Mouse (Mus musculus): ENCODE data around the gene Cenpb. TPM values are rescaled to one million over a fixed set of nuclear protein-coding genes. Genes with fewer than 3 reads are reported as not detected.

The Cenpb gene
- polyA plus RNA-seq, 1 experiment from 2014 or later = 4.5 TPM

DNA sequence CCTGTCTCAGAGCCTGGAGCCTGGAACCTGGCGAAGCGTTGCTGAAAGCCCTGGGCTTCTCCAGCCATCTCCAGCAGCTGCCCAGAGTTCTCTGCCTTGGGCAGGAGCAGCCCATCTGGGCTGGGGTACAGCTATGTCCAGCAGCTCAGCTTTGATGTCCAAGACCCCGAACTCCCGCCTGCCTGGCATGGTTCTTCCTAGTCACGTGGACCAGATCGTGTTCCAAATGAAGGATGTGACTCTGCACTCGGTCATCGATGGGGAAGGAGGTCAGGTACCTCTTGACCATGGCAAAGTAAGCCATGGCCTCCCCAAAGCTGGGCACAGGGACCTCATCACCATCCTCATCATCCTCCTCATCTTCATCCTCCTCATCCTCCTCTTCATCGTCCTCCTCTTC, 1.9 kb downstream of the Cenpb start:
- H3K27ac ChIP-seq = peak overlapping the region; percentile 94
- H3K9me3 ChIP-seq (replicated peaks) = no peaks in the 10 kb centered on the region
- H3K9ac ChIP-seq = peak overlapping the region; percentile 96
- DNase-seq (no peak), ATAC-seq (ENCODE audit: low read depth) (no peak)
- peaks cover 68% of the 10 kb centered on the region for H3K4me1 ChIP-seq (replicated peaks)
- 85% methylated on average over 9 of the region's 9 CpGs for WGBS (ENCODE audit: insufficient replicate concordance)
- peak overlapping the region; percentile 98 for H3K4me2 ChIP-seq
- peak overlapping the region; percentile 82 for H3K4me3 ChIP-seq (replicated peaks)
- H3K36me3 ChIP-seq = peaks cover 13% of the 10 kb centered on the region
- peaks cover 17% of the 10 kb centered on the region for H3K27me3 ChIP-seq

DNA sequence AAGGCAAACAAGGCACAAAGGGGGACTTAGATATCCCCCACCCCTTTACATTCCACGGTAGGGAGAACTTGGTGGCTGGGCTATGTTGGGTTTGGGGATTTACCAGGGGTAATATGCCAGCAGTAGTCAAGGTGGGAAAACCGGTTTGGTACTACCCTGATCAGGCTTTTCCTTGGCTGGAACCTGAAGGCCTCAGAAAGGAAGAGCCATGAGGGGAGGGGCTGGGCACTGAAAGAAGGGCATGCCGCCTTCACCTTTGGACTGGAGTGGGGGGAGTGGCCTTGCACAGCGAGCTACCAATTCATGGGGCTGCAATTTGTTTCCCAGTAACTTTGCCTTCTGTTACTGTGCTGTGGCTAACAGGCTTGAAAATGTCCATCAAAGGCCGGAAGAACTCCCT, 3.4 kb downstream of the Cenpb start:
- peak overlapping the region; percentile 94; the same call in 1 of the 2 replicates for H3K27ac ChIP-seq
- peak overlapping the region; percentile 96 for H3K9ac ChIP-seq
- H3K9me3 ChIP-seq (replicated peaks) = no peaks in the 10 kb centered on the region
- no peak overlapping the region for H3K4me3 ChIP-seq (replicated peaks)
- peaks cover 83% of the 10 kb centered on the region for H3K4me1 ChIP-seq (replicated peaks)
- ATAC-seq (ENCODE audit: low read depth) (no peak), DNase-seq (no peak)
- peaks cover 13% of the 10 kb centered on the region for H3K36me3 ChIP-seq
- peaks cover 32% of the 10 kb centered on the region for H3K27me3 ChIP-seq
- H3K4me2 ChIP-seq = peak overlapping the region; percentile 98
- WGBS (ENCODE audit: insufficient replicate concordance) = 66% methylated on average over 5 of the region's 5 CpGs

DNA sequence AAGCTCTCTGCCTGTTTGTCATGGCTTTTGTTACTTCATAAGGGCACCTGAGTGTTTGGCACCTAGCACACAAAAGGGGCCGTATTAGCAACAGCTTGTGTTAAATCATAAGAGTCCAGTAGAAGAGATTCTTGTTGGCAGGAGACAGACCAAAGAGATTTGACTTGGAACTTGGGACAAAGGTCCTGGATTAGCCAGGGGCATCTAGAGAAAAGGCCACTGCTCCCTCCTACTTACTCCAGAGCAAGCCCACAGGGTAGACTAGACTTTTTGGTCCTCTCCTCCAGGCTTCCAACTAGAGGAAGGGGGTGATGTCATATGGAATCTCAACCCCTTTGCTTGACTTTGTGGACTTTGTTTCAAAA, 3.9 kb downstream of the Cenpb start:
- Histone ChIP-seq H3K27me3 (peaks cover 37% of the 10 kb centered on the region), H3K36me3 (peaks cover 13% of the 10 kb centered on the region), H3K4me3 (replicated peaks) (no peak overlapping the region), H3K27ac (peak overlapping the region; percentile 67), H3K9ac (peak overlapping the region; percentile 96), H3K4me2 (no peak overlapping the region), H3K9me3 (replicated peaks) (no peaks in the 10 kb centered on the region), H3K4me1 (replicated peaks) (peaks cover 87% of the 10 kb centered on the region)
- DNase-seq = no peak
- ATAC-seq (ENCODE audit: low read depth) = no peak
- WGBS (ENCODE audit: insufficient replicate concordance) = 91% methylated on average over 1 of the region's 1 CpGs

DNA sequence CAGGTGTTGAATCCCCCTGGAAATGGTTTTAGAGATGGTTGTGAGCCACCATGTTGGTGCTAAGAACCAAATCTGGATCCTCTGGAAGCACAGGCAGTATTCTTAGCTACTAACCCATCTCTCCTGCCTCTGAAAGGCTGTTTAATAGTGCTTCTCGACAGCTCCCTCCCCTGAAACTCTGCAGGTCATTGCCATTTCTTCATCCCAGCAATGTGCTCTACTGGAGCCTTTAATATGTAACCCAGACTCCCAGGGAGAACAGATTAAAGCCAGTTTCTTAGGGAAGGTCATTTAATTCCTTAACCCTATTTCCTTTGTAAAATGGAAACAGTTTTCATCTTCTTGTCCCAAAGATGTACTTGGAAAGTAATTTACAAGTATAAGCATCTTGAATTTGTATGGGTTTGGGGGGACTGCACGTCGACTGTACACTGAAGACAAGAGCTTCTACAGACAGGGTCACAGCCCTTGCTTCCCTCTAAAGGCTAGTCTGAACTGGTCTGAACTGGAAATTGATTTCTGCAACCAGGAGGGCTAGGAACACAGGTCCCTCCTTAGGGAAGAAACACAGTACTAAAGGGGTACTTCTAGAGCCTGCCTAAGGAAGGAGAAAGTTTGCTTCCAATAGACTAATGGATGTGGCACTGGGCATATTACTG, 4.5 kb downstream of the Cenpb start:
- Histone ChIP-seq H3K9me3 (replicated peaks) (no peaks in the 10 kb centered on the region), H3K4me3 (replicated peaks) (no peak overlapping the region), H3K4me2 (no peak overlapping the region; the same call in 1 of the 2 replicates), H3K9ac (no peak overlapping the region), H3K27ac (peak overlapping the region; percentile 67), H3K4me1 (replicated peaks) (peaks cover 82% of the 10 kb centered on the region), H3K27me3 (peaks cover 42% of the 10 kb centered on the region), H3K36me3 (peaks cover 13% of the 10 kb centered on the region)
- 73% methylated on average over 3 of the region's 3 CpGs for WGBS (ENCODE audit: insufficient replicate concordance)
- DNase-seq (no peak), ATAC-seq (ENCODE audit: low read depth) (no peak)

DNA sequence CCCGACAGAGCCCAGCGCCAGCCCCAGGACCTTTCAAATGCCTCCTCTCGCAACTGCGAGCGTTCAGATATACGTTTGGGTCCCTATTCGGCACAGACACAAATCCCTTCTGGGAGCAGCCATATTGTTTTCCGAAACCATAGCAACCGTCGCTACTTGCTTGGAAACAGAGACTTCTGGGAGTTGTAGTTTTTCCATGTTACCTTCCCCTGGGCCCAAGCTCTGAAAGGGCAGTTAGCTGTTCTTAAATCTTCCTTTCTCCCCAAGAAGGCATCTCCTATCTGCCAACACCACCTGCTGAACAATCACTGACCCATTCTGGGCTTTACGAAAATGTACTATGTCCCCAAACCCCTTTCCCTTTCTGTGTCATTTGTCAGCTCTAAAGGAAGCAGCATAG, 5.2 kb downstream of the Cenpb start:
- H3K36me3 ChIP-seq = peaks cover 13% of the 10 kb centered on the region
- H3K9me3 ChIP-seq (replicated peaks) = no peaks in the 10 kb centered on the region
- DNase-seq = no peak
- no peak overlapping the region for H3K27ac ChIP-seq
- peak overlapping the region; percentile 68 for H3K4me2 ChIP-seq
- H3K4me1 ChIP-seq (replicated peaks) = peaks cover 78% of the 10 kb centered on the region
- H3K9ac ChIP-seq = no peak overlapping the region
- 2% methylated on average over 11 of the region's 11 CpGs for WGBS (ENCODE audit: insufficient replicate concordance)
- ATAC-seq (ENCODE audit: low read depth) = peak; percentile 19; the same call in 1 of the 2 replicates
- H3K27me3 ChIP-seq = peaks cover 50% of the 10 kb centered on the region
- H3K4me3 ChIP-seq (replicated peaks) = peak overlapping the region; percentile 52

DNA sequence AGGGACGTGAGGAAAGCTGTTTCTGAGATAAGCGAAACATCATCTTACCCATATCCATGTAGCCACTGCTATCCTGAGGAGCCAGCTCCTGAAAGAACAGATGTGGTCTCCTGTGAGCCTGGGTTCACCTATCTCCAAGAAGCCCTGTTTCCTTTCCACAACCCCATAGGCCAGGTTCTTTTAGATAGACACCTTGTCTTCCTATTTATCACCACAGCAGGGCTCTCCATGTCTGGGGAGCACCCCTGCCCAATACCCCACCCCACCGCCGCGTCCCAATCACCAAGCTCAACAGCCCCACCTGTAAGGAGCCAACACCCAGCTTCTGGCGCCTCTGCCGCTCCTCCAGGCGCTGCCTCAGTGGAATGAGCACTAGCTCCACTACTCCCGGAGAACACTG, 7.5 kb downstream of the Cenpb start:
- H3K9me3 ChIP-seq (replicated peaks) = no peaks in the 10 kb centered on the region
- DNase-seq (no peak), ATAC-seq (ENCODE audit: low read depth) (peak; percentile 48)
- H3K4me1 ChIP-seq (replicated peaks) = peaks cover 55% of the 10 kb centered on the region
- no peaks in the 10 kb centered on the region; the same call in 1 of the 2 replicates for H3K36me3 ChIP-seq
- H3K27ac ChIP-seq = no peak overlapping the region
- H3K4me3 ChIP-seq (replicated peaks) = no peak overlapping the region
- 21% methylated on average over 9 of the region's 9 CpGs for WGBS (ENCODE audit: insufficient replicate concordance)
- H3K4me2 ChIP-seq = no peak overlapping the region
- no peak overlapping the region for H3K9ac ChIP-seq
- peaks cover 64% of the 10 kb centered on the region for H3K27me3 ChIP-seq

DNA sequence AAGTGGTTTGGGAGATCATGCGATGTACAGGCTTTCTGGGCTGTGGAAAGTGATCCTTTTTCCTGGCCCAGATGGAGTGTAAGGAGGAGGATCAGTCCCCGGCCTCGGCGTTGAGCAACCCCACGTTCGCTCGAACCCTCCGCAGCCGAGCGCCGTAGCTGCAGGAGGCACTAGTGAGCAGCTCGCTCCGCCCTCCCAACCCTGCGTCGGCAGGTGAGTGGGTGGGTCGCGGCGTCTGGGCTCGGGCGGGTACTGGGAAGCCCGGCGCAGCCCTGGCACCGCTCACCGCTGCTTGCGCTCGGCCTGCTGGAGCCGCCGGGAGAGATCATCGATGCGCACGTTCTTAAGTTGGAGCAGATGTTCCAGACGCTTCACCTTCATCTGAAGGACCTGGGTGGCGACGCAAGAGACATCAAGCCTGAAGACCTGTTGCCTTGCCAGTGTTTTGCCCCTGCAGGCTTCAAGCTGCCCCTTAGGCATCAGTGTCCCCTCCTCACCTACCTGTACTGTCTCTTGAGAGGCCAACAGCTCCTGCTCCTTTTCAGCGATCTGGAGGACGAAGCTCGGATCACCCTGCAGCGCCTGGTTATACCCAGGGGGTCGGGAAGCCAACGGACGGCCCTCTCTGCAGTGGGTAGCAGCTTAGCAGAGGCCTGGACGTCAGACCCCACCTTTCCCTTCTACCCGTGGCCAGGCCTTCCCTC, 8.3 kb downstream of the Cenpb start:
- H3K4me2 ChIP-seq = peak overlapping the region; percentile 52
- H3K4me3 ChIP-seq (replicated peaks) = peak overlapping the region; percentile 35
- no peaks in the 10 kb centered on the region for H3K9me3 ChIP-seq (replicated peaks)
- peaks cover 64% of the 10 kb centered on the region for H3K27me3 ChIP-seq
- WGBS (ENCODE audit: insufficient replicate concordance) = 6% methylated on average over 43 of the region's 43 CpGs
- ATAC-seq (ENCODE audit: low read depth) = no peak
- no peak overlapping the region for H3K27ac ChIP-seq
- no peak for DNase-seq
- no peak overlapping the region for H3K9ac ChIP-seq
- no peaks in the 10 kb centered on the region for H3K36me3 ChIP-seq
- H3K4me1 ChIP-seq (replicated peaks) = peaks cover 48% of the 10 kb centered on the region

DNA sequence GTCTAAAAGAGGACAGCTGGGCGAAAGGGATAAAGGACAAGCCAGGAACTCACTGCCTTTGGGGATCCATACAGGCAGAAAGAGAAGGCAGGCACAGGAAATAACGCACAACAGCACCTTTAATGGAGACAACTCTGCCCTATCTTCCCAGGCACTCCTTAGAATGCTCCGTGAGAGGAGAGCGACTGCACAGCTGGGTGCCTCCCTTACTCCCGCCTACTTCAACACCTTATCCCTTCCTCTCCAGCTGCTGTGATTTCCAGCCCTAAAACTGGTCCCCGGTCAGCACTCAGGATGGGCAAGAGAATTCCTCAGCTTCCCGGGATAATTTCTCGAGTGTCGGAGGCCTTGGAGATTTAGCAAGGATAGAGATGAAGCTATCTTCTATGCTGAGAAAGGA, 8.9 kb downstream of the Cenpb start:
- peak overlapping the region; percentile 35 for H3K4me3 ChIP-seq (replicated peaks)
- H3K9ac ChIP-seq = no peak overlapping the region
- H3K27ac ChIP-seq = no peak overlapping the region
- no peaks in the 10 kb centered on the region for H3K36me3 ChIP-seq
- 17% methylated on average over 9 of the region's 9 CpGs for WGBS (ENCODE audit: insufficient replicate concordance)
- H3K4me2 ChIP-seq = peak overlapping the region; percentile 52
- H3K4me1 ChIP-seq (replicated peaks) = peaks cover 41% of the 10 kb centered on the region
- DNase-seq = no peak
- no peak for ATAC-seq (ENCODE audit: low read depth)
- H3K27me3 ChIP-seq = peaks cover 64% of the 10 kb centered on the region
- H3K9me3 ChIP-seq (replicated peaks) = no peaks in the 10 kb centered on the region

DNA sequence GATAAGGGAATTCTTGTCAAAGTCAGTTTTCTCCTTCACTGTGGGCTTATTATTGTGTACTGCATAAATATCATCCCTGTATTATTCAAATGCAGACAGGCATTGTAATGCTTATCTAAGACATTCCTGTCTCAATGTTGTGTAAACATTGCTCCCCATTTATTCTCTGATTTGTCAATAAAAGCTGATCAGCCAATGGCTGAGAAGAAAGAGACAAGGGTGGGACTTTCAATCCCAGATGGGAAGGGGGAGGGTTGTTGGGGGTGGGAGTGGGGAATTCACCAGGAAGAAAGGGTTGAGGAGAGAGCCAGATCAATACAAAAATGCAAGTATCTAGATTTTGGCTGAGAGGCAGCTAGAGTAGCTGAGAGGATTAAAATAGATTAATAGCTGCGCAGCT, 11.0 kb downstream of the Cenpb start:
- no peak overlapping the region for H3K4me2 ChIP-seq
- no peaks in the 10 kb centered on the region for H3K36me3 ChIP-seq
- no peak overlapping the region for H3K27ac ChIP-seq
- peaks cover 57% of the 10 kb centered on the region for H3K27me3 ChIP-seq
- DNase-seq (no peak), ATAC-seq (ENCODE audit: low read depth) (no peak)
- H3K9ac ChIP-seq = no peak overlapping the region
- peaks cover 23% of the 10 kb centered on the region for H3K4me1 ChIP-seq (replicated peaks)
- no peak overlapping the region for H3K4me3 ChIP-seq (replicated peaks)
- H3K9me3 ChIP-seq (replicated peaks) = no peaks in the 10 kb centered on the region
- WGBS (ENCODE audit: insufficient replicate concordance) = 71% methylated on average over 1 of the region's 1 CpGs

DNA sequence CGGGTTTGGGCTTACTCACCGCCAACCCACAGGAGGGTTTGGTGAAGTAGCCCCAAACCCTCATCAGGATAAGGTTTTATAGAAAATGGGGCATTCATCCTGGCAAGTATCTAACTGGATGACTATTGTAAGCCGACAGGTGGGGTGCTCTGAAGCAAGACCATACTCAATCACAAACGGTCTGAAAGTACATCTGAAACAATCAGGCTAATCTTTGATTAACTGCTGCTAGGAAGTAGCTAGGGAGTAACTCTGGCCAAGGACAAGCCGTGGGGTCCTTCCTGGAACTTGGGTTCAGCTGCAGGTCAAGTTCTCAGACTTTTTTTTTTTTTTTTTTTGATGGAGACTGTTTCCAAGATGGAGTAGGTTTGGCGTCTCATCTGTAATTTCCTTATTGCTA, 11.9 kb downstream of the Cenpb start:
- H3K4me1 ChIP-seq (replicated peaks) = peaks cover 20% of the 10 kb centered on the region
- H3K9ac ChIP-seq = no peak overlapping the region
- no peaks in the 10 kb centered on the region for H3K36me3 ChIP-seq
- no peak for ATAC-seq (ENCODE audit: low read depth)
- no peak for DNase-seq
- H3K4me3 ChIP-seq (replicated peaks) = no peak overlapping the region
- no peak overlapping the region for H3K4me2 ChIP-seq
- H3K9me3 ChIP-seq (replicated peaks) = no peaks in the 10 kb centered on the region
- H3K27me3 ChIP-seq = peaks cover 47% of the 10 kb centered on the region
- no peak overlapping the region for H3K27ac ChIP-seq
- 67% methylated on average over 6 of the region's 6 CpGs for whole genome bisulfite sequencing (ENCODE audit: insufficient replicate concordance)

DNA sequence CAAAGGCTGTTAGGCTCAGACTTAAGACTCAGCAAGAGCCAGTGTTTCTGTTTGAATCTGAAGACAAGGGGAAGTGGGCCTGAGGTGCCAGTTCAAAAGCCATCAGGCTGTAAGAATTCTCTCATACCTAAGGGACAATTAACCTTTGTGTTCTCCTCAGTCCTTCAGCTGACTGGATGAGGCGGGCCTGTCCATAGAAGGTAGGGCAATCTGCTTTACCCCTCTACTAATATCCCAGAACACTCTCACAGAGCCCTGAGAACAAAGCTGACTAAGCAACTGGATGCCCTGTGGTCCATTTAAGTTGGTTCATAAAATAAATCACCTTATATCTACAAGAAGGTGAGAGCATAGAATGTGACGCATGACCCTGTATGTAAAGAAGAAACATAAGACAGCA, 13.7 kb downstream of the Cenpb start:
- no peak overlapping the region for H3K4me3 ChIP-seq (replicated peaks)
- DNase-seq = no peak
- no peaks in the 10 kb centered on the region for H3K36me3 ChIP-seq
- no peaks in the 10 kb centered on the region for H3K9me3 ChIP-seq (replicated peaks)
- no peak overlapping the region for H3K9ac ChIP-seq
- 77% methylated on average over 2 of the region's 2 CpGs for WGBS (ENCODE audit: insufficient replicate concordance)
- no peak overlapping the region for H3K4me2 ChIP-seq
- H3K27ac ChIP-seq = no peak overlapping the region
- H3K4me1 ChIP-seq (replicated peaks) = peaks cover 6% of the 10 kb centered on the region
- peaks cover 29% of the 10 kb centered on the region for H3K27me3 ChIP-seq
- no peak for ATAC-seq (ENCODE audit: low read depth)

DNA sequence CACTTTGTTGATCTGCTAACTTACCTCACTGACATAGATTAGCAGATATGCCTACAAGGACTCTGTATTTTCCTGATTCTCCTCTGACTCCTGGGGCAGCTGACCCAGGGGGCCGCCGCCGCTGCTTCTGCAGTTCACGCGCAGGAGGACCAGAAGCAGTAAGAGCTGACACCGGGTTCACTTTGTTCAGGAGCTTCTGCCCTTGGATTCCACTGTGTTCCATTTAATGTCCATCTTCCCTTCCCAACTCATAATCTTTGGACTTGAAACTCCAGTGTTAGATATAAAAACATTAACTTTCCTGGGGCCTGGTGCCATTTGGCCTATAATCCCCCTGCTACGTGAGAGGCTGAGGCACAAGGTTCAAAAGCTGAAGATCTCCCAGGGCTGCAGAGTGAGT, 15.9 kb downstream of the Cenpb start:
- Histone ChIP-seq H3K4me3 (replicated peaks) (no peak overlapping the region), H3K27me3 (peaks cover 7% of the 10 kb centered on the region)
- no peak for ATAC-seq (ENCODE audit: low read depth)

More for the DNA sequence above, 15.9 kb downstream of the Cenpb start:
- no peaks in the 10 kb centered on the region for H3K36me3 ChIP-seq
- peaks cover 15% of the 10 kb centered on the region for H3K4me1 ChIP-seq (replicated peaks)
- H3K9ac ChIP-seq = no peak overlapping the region
- WGBS (ENCODE audit: insufficient replicate concordance) = 75% methylated on average over 7 of the region's 7 CpGs
- DNase-seq = no peak
- no peaks in the 10 kb centered on the region for H3K9me3 ChIP-seq (replicated peaks)
- H3K27ac ChIP-seq = no peak overlapping the region
- H3K4me2 ChIP-seq = no peak overlapping the region

All from liver, embryonic 13.5 days (tissue).